In the genomic region with DNA sequence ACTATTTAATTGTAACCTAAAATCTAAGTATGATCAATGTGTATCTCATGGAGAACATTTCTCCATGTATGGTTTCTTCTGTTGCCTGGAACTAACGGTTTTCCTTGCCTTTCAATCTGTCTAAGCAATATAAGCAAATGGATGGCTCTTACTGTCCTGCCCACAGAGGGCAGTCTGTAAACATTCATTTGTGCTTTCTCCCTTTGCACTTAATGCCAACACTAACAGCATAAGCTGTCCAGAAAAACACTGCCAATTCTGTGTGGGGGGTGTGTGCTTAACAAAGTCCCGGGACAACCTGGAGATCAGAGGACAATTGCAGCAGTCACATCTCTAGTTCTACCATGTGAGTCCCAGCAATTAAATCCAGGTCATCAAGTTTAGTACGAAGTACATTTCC, we compare ENCODE assay signal across 16 mouse cellular contexts. TPM values are rescaled to one million over a fixed set of nuclear protein-coding genes. Genes with fewer than 3 reads are reported as not detected.
DNase-seq lines count a peak whose midpoint lies in the region; ATAC-seq and TF ChIP-seq lines count a peak whose summit lies in the region.
"Had no signal": no experiment of that assay in that cellular context is flagged by ENCODE, and none has a peak within 500 bp of the region (broad histone marks: within the 10 kb centered on the region; RNA-seq: fewer than 3 reads in every experiment).

No protein-coding gene starts in this region.

- no peaks in the 10 kb centered on the region for H3K4me1 ChIP-seq in forebrain, embryonic 16.5 days (replicated peaks; ENCODE audit: control insufficient read depth, insufficient read depth, low read length)
- H3K4me1 ChIP-seq: heart, embryonic 10.5 days; liver, embryonic 13.5 days; stomach, embryonic 15.5 days had no signal

- peak; percentile 56 for TF ChIP-seq CTCF in layer of hippocampus, adult 2 months (conservative IDR thresholded peaks at IDR 0.05)

- H3K27ac ChIP-seq in layer of hippocampus, adult 2 months = peak overlapping the region; percentile 39; the same call in 1 of the 2 replicates
- H3K27ac ChIP-seq in forebrain, embryonic 16.5 days (ENCODE audit: low read length) = no peak overlapping the region
- H3K27ac ChIP-seq: heart, embryonic 10.5 days; liver, embryonic 13.5 days; stomach, embryonic 15.5 days had no signal

- no peaks in the 10 kb centered on the region for H3K9me3 ChIP-seq in forebrain, embryonic 16.5 days (ENCODE audit: control insufficient read depth, low read length)
- H3K9me3 ChIP-seq: heart, embryonic 10.5 days; liver, embryonic 13.5 days; stomach, embryonic 15.5 days had no signal

- H3K4me3 ChIP-seq in layer of hippocampus, adult 2 months = no peak overlapping the region
- no peak overlapping the region for H3K4me3 ChIP-seq in forebrain, embryonic 16.5 days (replicated peaks; ENCODE audit: low read length)
- H3K4me3 ChIP-seq: heart, embryonic 10.5 days; liver, embryonic 13.5 days; stomach, embryonic 15.5 days had no signal

- ATAC-seq in forebrain, embryonic 16.5 days = no peak
- ATAC-seq: midbrain, embryonic 16.5 days; Patski had no signal

- peak; percentile 3 for DNase-seq in heart, adult 8-10 months (ENCODE audit: low spot score)
- no peak for DNase-seq in heart, postnatal 4 days
- DNase-seq in layer of hippocampus, adult 2 months (ENCODE audit: low spot score in 2 of 2) = no peak
- no peak for DNase-seq in layer of hippocampus, adult 18-20 months (ENCODE audit: low spot score in 2 of 2)
- peak; percentile 9 for DNase-seq in cerebellum, adult 11 months
- peak; percentile 8 to 35 for DNase-seq in kidney, postnatal 25 days
- DNase-seq in adrenal gland, adult 8-10 months = no peak
- DNase-seq: adrenal gland, postnatal 10 days; liver, embryonic 13.5 days; lung, postnatal 36 days; thymus, postnatal 4 days had no signal

- 40% methylated on average over 3 of the region's 3 CpGs for WGBS in forebrain, embryonic 16.5 days

- H3K36me3 ChIP-seq in forebrain, embryonic 16.5 days (ENCODE audit: control insufficient read depth, insufficient read depth) = no peaks in the 10 kb centered on the region
- H3K36me3 ChIP-seq: liver, embryonic 13.5 days; stomach, embryonic 15.5 days had no signal

- H3K9ac ChIP-seq in forebrain, embryonic 16.5 days (replicated peaks; ENCODE audit: low read depth, low read length) = no peak overlapping the region
- H3K9ac ChIP-seq: liver, embryonic 13.5 days; stomach, embryonic 15.5 days had no signal

- H3K27me3 ChIP-seq in forebrain, embryonic 16.5 days (replicated peaks; ENCODE audit: control insufficient read depth, insufficient read depth, low read length) = no peaks in the 10 kb centered on the region
- H3K27me3 ChIP-seq: liver, embryonic 13.5 days; Patski; stomach, embryonic 15.5 days had no signal

- no peak overlapping the region for H3K4me2 ChIP-seq in forebrain, embryonic 16.5 days (ENCODE audit: low read length)
- H3K4me2 ChIP-seq: liver, embryonic 13.5 days; stomach, embryonic 15.5 days had no signal

RNA-seq across cellular contexts. Expression of a gene that starts 57.7 kb away (rescaled TPM):
- 1 to 10 TPM; 2.2 to 4.5 (median 2.8) TPM for total RNA-seq in heart, adult 8-10 months (2022)
- total RNA-seq in heart, postnatal 4 days (2021) = 1 to 10 TPM; 7.1 to 9.3 TPM
- 10 to 100 TPM; 17.6 to 18.4 TPM for total RNA-seq in layer of hippocampus, adult 2 months (2021)
- 10 to 100 TPM; 17.1 to 17.8 TPM for total RNA-seq in layer of hippocampus, adult 18-20 months (2021)
- 10 to 100 TPM in 2 of 4 experiments, 1 to 10 TPM in 2; 9.1 to 12.0 (median 10.8) TPM for total RNA-seq in adrenal gland, adult 8-10 months (2022)
- polyA plus RNA-seq in forebrain, embryonic 16.5 days (2015; fragmentation: Nextera tagmentation; extraction: Ambion mirVana) = 10.8 TPM in 2 replicates

Comparison
In these comparisons a context has a peak if more than half of its experiments do, and no peak if none do; other contexts are left out.
1. DNase-seq: peak in heart, adult 8-10 months (single experiment), cerebellum, adult 11 months (single experiment) and kidney, postnatal 25 days (2 of 2); none in heart, postnatal 4 days (single experiment), layer of hippocampus, adult 2 months (0 of 2), layer of hippocampus, adult 18-20 months (0 of 2) and adrenal gland, adult 8-10 months (single experiment).